Mouse (Mus musculus) forebrain, embryonic 13.5 days (tissue): ENCODE data around the gene Ccl20. TPM values are rescaled to one million over a fixed set of nuclear protein-coding genes. Genes with fewer than 3 reads are reported as not detected.

ENCODE experiments used
- ATAC-seq: fragments of 200-750 bp; cut with Nextera tagmentation; 2 replicates; pipeline ENCODE4 v1.8.0; 2017
- H3K27ac ChIP-seq: fragments of 300-500 bp; sonication (generic); 2 replicates; pipeline ENCODE4 v1.5.1; 2015; ENCODE audit warnings: inconsistent platforms, mild to moderate bottlenecking, moderate library complexity
- H3K27me3 ChIP-seq: fragments of 300-500 bp; sonication (generic); 2 replicates; pipeline ENCODE4 v1.6.1; 2015; ENCODE audit warnings: mild to moderate bottlenecking, inconsistent platforms
- H3K36me3 ChIP-seq: fragments of 300-500 bp; sonication (generic); 2 replicates; pipeline ENCODE4 v1.6.1; 2015; ENCODE audit warnings: mild to moderate bottlenecking, inconsistent platforms; ENCODE audit not compliant: poor library complexity, severe bottlenecking
- H3K4me1 ChIP-seq: fragments of 300-500 bp; sonication (generic); 2 replicates; pipeline ENCODE4 v1.6.1; 2015; ENCODE audit warnings: inconsistent platforms
- H3K4me2 ChIP-seq: fragments of 300-500 bp; sonication (generic); 2 replicates; pipeline ENCODE4 v1.6.1; 2015; ENCODE audit warnings: inconsistent platforms, mild to moderate bottlenecking, moderate library complexity
- H3K4me3 ChIP-seq: fragments of 300-500 bp; sonication (generic); 2 replicates; pipeline ENCODE4 v1.5.1; 2015; ENCODE audit warnings: mild to moderate bottlenecking, inconsistent platforms
- H3K9ac ChIP-seq: fragments of 300-500 bp; sonication (generic); 2 replicates; pipeline ENCODE4 v1.6.1; 2015; ENCODE audit warnings: mild to moderate bottlenecking, inconsistent platforms
- H3K9me3 ChIP-seq: fragments of 300-500 bp; sonication (generic); replicated peaks from 2 replicates; pipeline ENCODE4 v1.6.1; 2016; ENCODE audit warnings: inconsistent platforms
- WGBS: fragments of 180-500 bp; shearing (Covaris S2); methylation state at CpG from one replicate; pipeline ENCODE4 v1.1.7; 2015; 5-methylcytosine and 5-hydroxymethylcytosine counted together
- polyA plus RNA-seq: library from polyadenylated mRNA; unstranded; fragments of >200 nt; fragmentation: Nextera tagmentation; extraction: Ambion mirVana; gene quantifications from 2 replicates; pipeline ENCODE4 v1.2.1, GENCODE M21; 2015

Gene Ccl20
- polyA plus RNA-seq, 1 experiment from 2014 or later = not detected

- Histone ChIP-seq H3K36me3 (no peaks in the 10 kb centered on the region), H3K27ac (no peak overlapping the region), H3K27me3 (no peaks in the 10 kb centered on the region), H3K9ac (no peak overlapping the region), H3K9me3 (no peaks in the 10 kb centered on the region), H3K4me3 (no peak overlapping the region), H3K4me1 (no peaks in the 10 kb centered on the region), H3K4me2 (no peak overlapping the region)
- WGBS = 81% methylated on average over 5 of the region's 5 CpGs
- ATAC-seq = no peak
These were observed 9.1 kb upstream of the Ccl20 start for GRCm38 (mm10) chr1:83107410-83107978.

- H3K36me3 ChIP-seq = no peaks in the 10 kb centered on the region
These were observed 5.6 kb upstream of the Ccl20 start for GRCm38 (mm10) chr1:83110992-83111391.

GRCm38 (mm10) chr1:83111726-83112125 lies 4.8 kb upstream of the Ccl20 start:
- ATAC-seq = no peak
- no peaks in the 10 kb centered on the region for H3K4me1 ChIP-seq
- H3K36me3 ChIP-seq = no peaks in the 10 kb centered on the region
- H3K27ac ChIP-seq = no peak overlapping the region
- H3K4me3 ChIP-seq = no peak overlapping the region
- WGBS = 84% methylated on average over 5 of the region's 5 CpGs
- H3K9me3 ChIP-seq = no peaks in the 10 kb centered on the region
- no peaks in the 10 kb centered on the region for H3K27me3 ChIP-seq
- no peak overlapping the region for H3K9ac ChIP-seq
- H3K4me2 ChIP-seq = no peak overlapping the region

More at GRCm38 (mm10) chr1:83110992-83111391, 5.6 kb upstream of the Ccl20 start:
- no peak overlapping the region for H3K9ac ChIP-seq
- no peak overlapping the region for H3K4me2 ChIP-seq
- no peak overlapping the region for H3K27ac ChIP-seq
- H3K4me3 ChIP-seq = no peak overlapping the region
- no peaks in the 10 kb centered on the region for H3K4me1 ChIP-seq
- no peaks in the 10 kb centered on the region for H3K27me3 ChIP-seq
- H3K9me3 ChIP-seq = no peaks in the 10 kb centered on the region
- no peak for ATAC-seq

GRCm38 (mm10) chr1:83117217-83117616 lies 651 bp downstream of the Ccl20 start:
- H3K27ac ChIP-seq = no peak overlapping the region
- no peaks in the 10 kb centered on the region for H3K4me1 ChIP-seq
- no peak overlapping the region for H3K4me2 ChIP-seq
- H3K9ac ChIP-seq = no peak overlapping the region
- no peaks in the 10 kb centered on the region for H3K36me3 ChIP-seq
- H3K27me3 ChIP-seq = no peaks in the 10 kb centered on the region
- WGBS = 93% methylated on average over 3 of the region's 3 CpGs
- H3K9me3 ChIP-seq = no peaks in the 10 kb centered on the region
- ATAC-seq = no peak
- no peak overlapping the region for H3K4me3 ChIP-seq

GRCm38 (mm10) chr1:83117661-83118060 lies 1.1 kb downstream of the Ccl20 start:
- Histone ChIP-seq H3K36me3 (no peaks in the 10 kb centered on the region), H3K27ac (no peak overlapping the region), H3K9me3 (no peaks in the 10 kb centered on the region), H3K4me3 (no peak overlapping the region), H3K4me1 (no peaks in the 10 kb centered on the region), H3K27me3 (no peaks in the 10 kb centered on the region), H3K4me2 (no peak overlapping the region), H3K9ac (no peak overlapping the region)
- WGBS = 92% methylated on average over 7 of the region's 7 CpGs
- ATAC-seq = no peak

- Histone ChIP-seq H3K36me3 (no peaks in the 10 kb centered on the region), H3K4me1 (no peaks in the 10 kb centered on the region), H3K27me3 (no peaks in the 10 kb centered on the region), H3K4me2 (no peak overlapping the region), H3K9ac (no peak overlapping the region), H3K9me3 (no peaks in the 10 kb centered on the region), H3K4me3 (no peak overlapping the region), H3K27ac (no peak overlapping the region)
- ATAC-seq = no peak
These were observed 3.3 kb downstream of the Ccl20 start for GRCm38 (mm10) chr1:83119903-83120302.

GRCm38 (mm10) chr1:83120312-83120711 lies 3.7 kb downstream of the Ccl20 start:
- H3K4me2 ChIP-seq = no peak overlapping the region
- H3K27ac ChIP-seq = no peak overlapping the region
- H3K9me3 ChIP-seq = no peaks in the 10 kb centered on the region
- no peak for ATAC-seq
- no peak overlapping the region for H3K4me3 ChIP-seq
- 73% methylated on average over 3 of the region's 3 CpGs for WGBS
- H3K9ac ChIP-seq = no peak overlapping the region
- H3K4me1 ChIP-seq = no peaks in the 10 kb centered on the region
- H3K27me3 ChIP-seq = no peaks in the 10 kb centered on the region
- H3K36me3 ChIP-seq = no peaks in the 10 kb centered on the region

- Histone ChIP-seq H3K27me3 (no peaks in the 10 kb centered on the region), H3K4me3 (no peak overlapping the region), H3K9ac (no peak overlapping the region), H3K4me1 (no peaks in the 10 kb centered on the region), H3K27ac (no peak overlapping the region), H3K36me3 (no peaks in the 10 kb centered on the region), H3K9me3 (no peaks in the 10 kb centered on the region), H3K4me2 (no peak overlapping the region)
- no peak for ATAC-seq
- WGBS = 91% methylated on average over 2 of the region's 2 CpGs
These were observed 6.6 kb downstream of the Ccl20 start for GRCm38 (mm10) chr1:83123201-83123600.

GRCm38 (mm10) chr1:83135829-83136228 lies 19.3 kb downstream of the Ccl20 start:
- Histone ChIP-seq H3K4me2 (no peak overlapping the region), H3K9me3 (no peaks in the 10 kb centered on the region; the same call in 1 of the 2 replicates), H3K9ac (no peak overlapping the region), H3K36me3 (no peaks in the 10 kb centered on the region), H3K27ac (no peak overlapping the region), H3K27me3 (no peaks in the 10 kb centered on the region), H3K4me3 (no peak overlapping the region), H3K4me1 (no peaks in the 10 kb centered on the region)
- 82% methylated on average over 7 of the region's 7 CpGs for WGBS
- ATAC-seq = no peak

GRCm38 (mm10) chr1:83137847-83138246 lies 21.3 kb downstream of the Ccl20 start:
- no peak for ATAC-seq
- no peak overlapping the region for H3K4me2 ChIP-seq
- no peak overlapping the region for H3K27ac ChIP-seq
- no peaks in the 10 kb centered on the region; the same call in 1 of the 2 replicates for H3K9me3 ChIP-seq
- no peak overlapping the region for H3K4me3 ChIP-seq
- WGBS = 93% methylated on average over 8 of the region's 8 CpGs
- no peaks in the 10 kb centered on the region for H3K36me3 ChIP-seq
- no peaks in the 10 kb centered on the region for H3K27me3 ChIP-seq
- no peaks in the 10 kb centered on the region for H3K4me1 ChIP-seq
- H3K9ac ChIP-seq = no peak overlapping the region

GRCm38 (mm10) chr1:83138721-83139120 lies 22.2 kb downstream of the Ccl20 start:
- H3K27me3 ChIP-seq = no peaks in the 10 kb centered on the region
- no peaks in the 10 kb centered on the region; the same call in 1 of the 2 replicates for H3K9me3 ChIP-seq
- no peak overlapping the region for H3K9ac ChIP-seq
- H3K4me3 ChIP-seq = no peak overlapping the region
- ATAC-seq = no peak
- H3K36me3 ChIP-seq = no peaks in the 10 kb centered on the region
- H3K27ac ChIP-seq = no peak overlapping the region
- H3K4me2 ChIP-seq = no peak overlapping the region
- no peaks in the 10 kb centered on the region for H3K4me1 ChIP-seq
- 85% methylated on average over 6 of the region's 6 CpGs for WGBS

GRCm38 (mm10) chr1:83141510-83141909 lies 24.9 kb downstream of the Ccl20 start:
- H3K9ac ChIP-seq = no peak overlapping the region
- no peaks in the 10 kb centered on the region for H3K27me3 ChIP-seq
- no peak for ATAC-seq
- H3K9me3 ChIP-seq = no peaks in the 10 kb centered on the region; the same call in 1 of the 2 replicates
- H3K4me3 ChIP-seq = no peak overlapping the region
- H3K4me2 ChIP-seq = no peak overlapping the region
- no peak overlapping the region for H3K27ac ChIP-seq
- no peaks in the 10 kb centered on the region for H3K36me3 ChIP-seq
- no peaks in the 10 kb centered on the region for H3K4me1 ChIP-seq
- 86% methylated on average over 8 of the region's 8 CpGs for WGBS

GRCm38 (mm10) chr1:83142055-83142454 lies 25.5 kb downstream of the Ccl20 start:
- H3K4me2 ChIP-seq = no peak overlapping the region
- H3K27ac ChIP-seq = no peak overlapping the region
- no peaks in the 10 kb centered on the region for H3K4me1 ChIP-seq
- no peak for ATAC-seq
- no peak overlapping the region for H3K9ac ChIP-seq
- no peaks in the 10 kb centered on the region; the same call in 1 of the 2 replicates for H3K9me3 ChIP-seq
- H3K27me3 ChIP-seq = no peaks in the 10 kb centered on the region
- no peaks in the 10 kb centered on the region for H3K36me3 ChIP-seq
- no peak overlapping the region for H3K4me3 ChIP-seq
- 85% methylated on average over 5 of the region's 5 CpGs for WGBS
